Mouse (Mus musculus) stomach, postnatal 0 days (tissue): Measurements from ENCODE around the gene Strbp.

ENCODE experiments used
- CTCF ChIP-seq: IDR thresholded peaks from 2 replicates; pipeline ENCODE4 v1.5.1; 2016; ENCODE audit warnings: antibody characterized with exemption, low read depth, mild to moderate bottlenecking, moderate library complexity
- EP300 ChIP-seq: optimal IDR thresholded peaks from 2 replicates; pipeline ENCODE3; 2016; ENCODE audit warnings: antibody characterized with exemption

- TF ChIP-seq CTCF = no peak
- no peak for TF ChIP-seq EP300
Observed at GRCm38 (mm10) chr2:37529397-37529796, 174.3 kb downstream of the Strbp start.
